Mouse (Mus musculus): Measurements from ENCODE around the gene Osbpl3. TPM values are rescaled to one million over a fixed set of nuclear protein-coding genes. Genes with fewer than 3 reads are reported as not detected.

The Osbpl3 gene
- total and polyA plus RNA-seq, 2 experiments from 2014 or later: 3.6 to 5.6 TPM

DNA sequence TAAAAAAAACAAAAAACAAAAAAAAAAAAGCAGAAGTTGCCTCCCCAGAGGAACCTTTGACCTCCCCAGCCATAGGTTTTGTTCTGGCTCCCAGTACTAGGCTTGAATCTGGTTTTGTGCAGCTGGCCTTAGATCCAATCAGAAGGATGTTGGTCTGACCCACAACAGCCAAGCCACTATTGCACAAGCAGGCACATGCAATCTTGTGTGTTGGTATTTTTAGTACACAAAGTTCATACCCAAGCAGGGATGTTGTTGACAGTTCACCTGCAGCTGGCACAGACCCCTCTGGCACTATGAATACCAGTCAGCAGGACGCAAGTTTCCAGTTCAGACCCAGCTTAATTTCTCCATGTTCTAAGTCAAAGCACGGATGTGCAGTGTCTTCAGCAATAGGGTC is 18.2 kb downstream of the Osbpl3 start:
- WGBS: 94% methylated on average over 2 of the region's 2 CpGs

DNA sequence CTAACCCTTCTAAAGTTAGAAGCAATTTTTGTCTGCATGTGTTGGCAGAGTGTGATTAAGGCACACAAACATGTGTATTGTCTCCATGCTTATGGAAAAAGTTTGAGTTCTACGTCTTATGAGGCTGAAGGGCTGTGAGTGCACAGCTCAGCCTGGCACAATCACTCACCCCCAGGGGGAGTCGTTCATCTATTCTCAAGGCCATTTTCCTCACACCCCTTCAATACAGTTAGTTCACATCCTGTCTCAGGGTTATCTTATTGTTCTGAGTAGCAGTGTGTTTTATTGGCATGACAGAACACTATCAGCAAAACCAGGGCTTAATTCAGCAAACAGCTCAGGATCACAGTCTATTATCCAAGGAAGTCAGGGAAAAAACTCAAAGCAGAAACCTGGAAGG is 19.3 kb downstream of the Osbpl3 start:
- no peak overlapping the region for H3K9ac ChIP-seq (replicated peaks; ENCODE audit: low read length)
- no peak overlapping the region for H3K27ac ChIP-seq
- no peaks in the 10 kb centered on the region for H3K9me3 ChIP-seq (ENCODE audit: low read length)
- no peak for TF ChIP-seq CTCF (IDR thresholded peaks at IDR 0.05; ENCODE audit: low read depth)
- H3K4me3 ChIP-seq (ENCODE audit: low read length): no peak overlapping the region
- H3K36me3 ChIP-seq (ENCODE audit: insufficient read depth, low read length): no peaks in the 10 kb centered on the region
- H3K4me1 ChIP-seq (ENCODE audit: insufficient read depth, low read length): no peaks in the 10 kb centered on the region; the same call in 1 of the 2 replicates
- DNase-seq (ENCODE audit: low spot score) (no peak), ATAC-seq (no peak)
- H3K27me3 ChIP-seq (ENCODE audit: insufficient read depth, low read length): no peaks in the 10 kb centered on the region
- no peak overlapping the region for H3K4me2 ChIP-seq (ENCODE audit: low read depth, low read length)
- WGBS: 56% methylated on average over 2 of the region's 2 CpGs

More for the DNA sequence above, 18.2 kb downstream of the Osbpl3 start:
- H3K4me1 ChIP-seq (ENCODE audit: insufficient read depth, low read length): no peaks in the 10 kb centered on the region; the same call in 1 of the 2 replicates
- H3K27me3 ChIP-seq (ENCODE audit: insufficient read depth, low read length): no peaks in the 10 kb centered on the region
- H3K9ac ChIP-seq (replicated peaks; ENCODE audit: low read length): no peak overlapping the region
- H3K9me3 ChIP-seq (ENCODE audit: low read length): no peaks in the 10 kb centered on the region
- H3K27ac ChIP-seq: no peak overlapping the region
- no peak for TF ChIP-seq CTCF (IDR thresholded peaks at IDR 0.05; ENCODE audit: low read depth)
- H3K4me2 ChIP-seq (ENCODE audit: low read depth, low read length): no peak overlapping the region
- ATAC-seq (no peak), DNase-seq (ENCODE audit: low spot score) (no peak)
- H3K4me3 ChIP-seq (ENCODE audit: low read length): no peak overlapping the region
- H3K36me3 ChIP-seq (ENCODE audit: insufficient read depth, low read length): no peaks in the 10 kb centered on the region

DNA sequence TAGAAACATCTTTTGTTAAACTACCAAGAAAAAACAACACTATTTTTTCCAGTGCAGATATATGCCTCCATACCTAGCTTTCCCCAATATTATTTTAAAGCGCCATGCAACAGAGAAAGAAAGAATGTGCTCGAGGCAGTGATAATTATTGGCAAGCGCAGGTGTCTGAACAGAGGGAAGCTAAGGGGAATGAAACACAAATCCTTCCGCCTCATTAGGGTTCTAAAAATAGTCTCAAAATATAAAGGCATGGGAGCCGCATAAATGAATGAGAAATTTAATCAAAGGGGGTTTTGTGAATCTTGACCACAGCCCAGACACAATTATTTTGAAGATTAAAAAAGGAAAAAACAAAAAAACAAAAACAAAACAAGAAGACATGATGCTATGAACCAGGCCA is 23.5 kb downstream of the Osbpl3 start:
- Histone ChIP-seq H3K27ac (no peak overlapping the region), H3K9ac (replicated peaks; ENCODE audit: low read length) (no peak overlapping the region), H3K4me1 (ENCODE audit: insufficient read depth, low read length) (no peaks in the 10 kb centered on the region; the same call in 1 of the 2 replicates), H3K36me3 (ENCODE audit: insufficient read depth, low read length) (no peaks in the 10 kb centered on the region), H3K4me2 (ENCODE audit: low read depth, low read length) (no peak overlapping the region), H3K9me3 (ENCODE audit: low read length) (no peaks in the 10 kb centered on the region), H3K4me3 (ENCODE audit: low read length) (no peak overlapping the region), H3K27me3 (ENCODE audit: insufficient read depth, low read length) (no peaks in the 10 kb centered on the region)
- TF ChIP-seq CTCF (IDR thresholded peaks at IDR 0.05; ENCODE audit: low read depth): no peak
- DNase-seq (ENCODE audit: low spot score) (peak; percentile 43), ATAC-seq (no peak)
- WGBS: 25% methylated on average over 5 of the region's 5 CpGs

DNA sequence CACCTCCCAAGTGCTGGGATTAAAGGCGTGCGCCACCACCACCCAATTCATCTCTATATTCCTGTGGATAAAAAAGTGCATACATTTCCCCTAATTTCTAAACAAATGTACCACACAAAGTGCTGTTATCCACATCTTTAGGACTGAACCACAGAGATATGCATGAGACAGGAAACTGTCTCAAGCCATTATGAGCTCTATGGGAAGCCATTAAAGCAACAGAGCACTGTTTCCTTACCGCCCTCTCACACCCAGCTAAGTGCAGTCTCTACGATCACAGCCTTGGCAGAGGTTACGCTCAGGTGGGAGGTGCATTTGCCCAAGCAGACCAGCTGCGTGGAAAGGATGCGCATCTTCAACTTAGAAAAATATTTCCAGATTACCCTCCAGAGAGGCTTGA is 26.7 kb downstream of the Osbpl3 start:
- H3K27me3 ChIP-seq (ENCODE audit: insufficient read depth, low read length): no peaks in the 10 kb centered on the region
- no peak overlapping the region for H3K9ac ChIP-seq (replicated peaks; ENCODE audit: low read length)
- 84% methylated on average over 7 of the region's 7 CpGs for WGBS
- no peaks in the 10 kb centered on the region for H3K9me3 ChIP-seq (ENCODE audit: low read length)
- no peak for TF ChIP-seq CTCF (IDR thresholded peaks at IDR 0.05; ENCODE audit: low read depth)
- H3K4me3 ChIP-seq (ENCODE audit: low read length): no peak overlapping the region
- H3K4me1 ChIP-seq (ENCODE audit: insufficient read depth, low read length): no peaks in the 10 kb centered on the region; the same call in 1 of the 2 replicates
- ATAC-seq: no peak
- DNase-seq (ENCODE audit: low spot score): no peak
- no peak overlapping the region for H3K27ac ChIP-seq
- no peaks in the 10 kb centered on the region for H3K36me3 ChIP-seq (ENCODE audit: insufficient read depth, low read length)
- H3K4me2 ChIP-seq (ENCODE audit: low read depth, low read length): no peak overlapping the region

DNA sequence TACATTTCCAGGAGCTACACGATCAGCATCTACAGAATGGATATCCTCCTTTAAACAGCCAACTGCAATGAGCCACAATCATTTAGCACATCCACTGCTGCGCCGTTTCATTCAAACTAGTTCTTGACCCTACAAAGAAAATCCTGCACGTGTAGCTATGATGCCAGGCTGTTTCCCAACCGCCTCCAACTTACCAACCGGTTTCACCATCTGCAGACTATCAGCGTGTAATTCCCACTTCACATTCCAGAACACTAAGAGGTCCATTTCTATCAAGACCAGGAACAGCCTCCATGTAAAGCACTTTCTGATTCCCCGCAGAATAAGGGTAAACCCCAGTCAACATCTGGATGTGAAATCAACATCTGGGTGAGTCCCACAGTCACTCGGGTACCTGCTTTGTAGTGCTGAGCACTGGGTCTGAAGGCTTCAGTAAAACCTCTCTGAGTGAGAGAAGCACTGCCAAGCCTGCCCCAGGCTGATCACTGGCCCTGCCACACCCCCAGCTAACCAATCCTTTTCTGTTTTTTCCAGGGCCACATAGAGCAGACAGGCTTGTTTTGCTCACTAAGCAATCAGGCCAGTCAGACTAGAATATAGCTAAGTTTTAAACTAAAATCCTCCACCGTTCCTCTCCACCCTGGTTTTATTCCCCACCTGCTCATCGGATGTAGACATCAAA is 28.8 kb downstream of the Osbpl3 start:
- no peaks in the 10 kb centered on the region for H3K36me3 ChIP-seq (ENCODE audit: insufficient read depth, low read length)
- H3K9ac ChIP-seq (replicated peaks; ENCODE audit: low read length): no peak overlapping the region
- no peaks in the 10 kb centered on the region for H3K4me1 ChIP-seq (ENCODE audit: insufficient read depth, low read length)
- DNase-seq (ENCODE audit: low spot score) (no peak), ATAC-seq (no peak)
- no peaks in the 10 kb centered on the region for H3K27me3 ChIP-seq (ENCODE audit: insufficient read depth, low read length)
- H3K9me3 ChIP-seq (ENCODE audit: low read length): no peaks in the 10 kb centered on the region
- no peak overlapping the region for H3K4me2 ChIP-seq (ENCODE audit: low read depth, low read length)
- no peak for TF ChIP-seq CTCF (IDR thresholded peaks at IDR 0.05; ENCODE audit: low read depth)
- H3K27ac ChIP-seq: no peak overlapping the region
- H3K4me3 ChIP-seq (ENCODE audit: low read length): no peak overlapping the region
- WGBS: 90% methylated on average over 11 of the region's 11 CpGs

DNA sequence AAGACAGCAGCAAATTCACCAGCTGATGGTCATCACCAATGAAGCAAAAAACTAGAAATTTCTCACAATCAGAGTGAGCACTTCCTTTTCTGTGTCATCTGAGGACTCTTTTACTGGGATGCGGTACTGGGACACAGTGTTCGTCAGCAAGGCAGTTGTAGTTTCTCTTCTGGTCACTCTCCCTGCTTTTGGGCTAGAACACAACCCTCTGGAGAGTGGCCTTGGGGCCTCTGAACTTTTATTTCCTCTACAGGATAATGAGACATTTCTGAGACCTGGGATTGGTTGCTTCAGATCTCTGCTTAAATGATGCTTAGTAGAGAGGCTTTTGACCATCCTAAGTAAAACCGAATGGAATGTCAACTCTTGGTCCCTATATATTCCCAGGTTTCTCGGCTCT is 29.4 kb downstream of the Osbpl3 start:
- Histone ChIP-seq H3K27ac (no peak overlapping the region), H3K4me3 (ENCODE audit: low read length) (no peak overlapping the region), H3K4me2 (ENCODE audit: low read depth, low read length) (no peak overlapping the region), H3K4me1 (ENCODE audit: insufficient read depth, low read length) (no peaks in the 10 kb centered on the region), H3K27me3 (ENCODE audit: insufficient read depth, low read length) (no peaks in the 10 kb centered on the region), H3K9ac (replicated peaks; ENCODE audit: low read length) (no peak overlapping the region), H3K36me3 (ENCODE audit: insufficient read depth, low read length) (no peaks in the 10 kb centered on the region), H3K9me3 (ENCODE audit: low read length) (no peaks in the 10 kb centered on the region)
- TF ChIP-seq CTCF (IDR thresholded peaks at IDR 0.05; ENCODE audit: low read depth): no peak
- whole genome bisulfite sequencing: 96% methylated on average over 4 of the region's 4 CpGs
- DNase-seq (ENCODE audit: low spot score): no peak
- ATAC-seq: no peak

DNA sequence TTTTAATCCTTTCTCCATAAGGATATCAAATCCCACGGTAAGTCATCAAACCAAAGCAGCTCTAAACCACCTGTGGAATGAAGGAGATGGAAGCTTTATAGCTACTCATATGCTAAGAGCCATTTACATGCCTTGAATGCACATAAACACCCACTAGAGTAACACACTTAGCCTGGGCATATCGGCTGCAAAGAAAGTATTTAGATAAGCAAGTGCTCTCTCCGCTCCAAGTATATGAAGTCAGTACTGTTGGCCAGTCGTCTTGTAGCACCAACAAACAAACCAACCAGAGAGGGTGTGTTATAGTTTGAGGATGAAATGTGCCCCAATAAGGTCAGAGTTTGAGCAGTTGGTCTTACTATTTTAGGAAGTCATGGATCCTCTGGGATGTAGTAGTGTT is 31.7 kb downstream of the Osbpl3 start:
- Histone ChIP-seq H3K36me3 (ENCODE audit: insufficient read depth, low read length) (no peaks in the 10 kb centered on the region), H3K4me2 (ENCODE audit: low read depth, low read length) (no peak overlapping the region), H3K27ac (no peak overlapping the region), H3K4me3 (ENCODE audit: low read length) (no peak overlapping the region), H3K27me3 (ENCODE audit: insufficient read depth, low read length) (no peaks in the 10 kb centered on the region), H3K9ac (replicated peaks; ENCODE audit: low read length) (no peak overlapping the region), H3K4me1 (ENCODE audit: insufficient read depth, low read length) (no peaks in the 10 kb centered on the region), H3K9me3 (ENCODE audit: low read length) (no peaks in the 10 kb centered on the region)
- DNase-seq (ENCODE audit: low spot score) (no peak), ATAC-seq (no peak)
- TF ChIP-seq CTCF (IDR thresholded peaks at IDR 0.05; ENCODE audit: low read depth): no peak
- WGBS: 90% methylated on average over 4 of the region's 4 CpGs

Data from hindbrain, postnatal 0 days (tissue).